34 mouse cellular contexts compared by ENCODE assay signal in the genomic region with DNA sequence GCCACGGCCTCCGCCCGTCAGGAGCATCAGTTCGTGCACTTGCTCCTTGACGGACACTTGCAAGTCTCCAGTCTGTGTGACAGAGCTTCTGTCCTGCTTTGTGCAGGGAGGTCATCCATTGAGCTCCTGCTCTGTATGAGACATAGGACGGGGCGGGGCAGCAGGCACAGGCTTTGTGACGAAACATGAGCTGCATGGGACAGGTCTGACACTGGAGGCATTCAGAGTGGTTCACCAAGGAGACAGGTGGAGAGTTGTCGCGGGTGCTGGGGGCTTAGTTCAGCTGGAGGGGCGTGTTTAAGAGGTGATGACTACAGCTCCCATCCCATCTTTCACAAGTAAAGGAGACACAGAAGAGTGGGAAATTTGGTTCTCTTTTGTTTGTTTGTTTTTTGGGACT. TPM values are rescaled to one million over a fixed set of nuclear protein-coding genes. Genes with fewer than 3 reads are reported as not detected.
"Had no signal": no experiment of that assay in that cellular context is flagged by ENCODE, and none has a peak within 500 bp of the region (broad histone marks: within the 10 kb centered on the region; RNA-seq: fewer than 3 reads in every experiment).

No protein-coding gene starts in this region.

- H3K4me3 ChIP-seq: left cerebral cortex, adult 2 months; limb, embryonic 10.5 days; limb, embryonic 12.5 days; limb, embryonic 13.5 days; limb, embryonic 15.5 days; liver, embryonic 12.5 days; liver, embryonic 13.5 days; liver, embryonic 15.5 days; lung, embryonic 15.5 days; megakaryocyte, embryonic 14.5 days; midbrain, embryonic 10.5 days; midbrain, embryonic 12.5 days; midbrain, embryonic 13.5 days; midbrain, embryonic 15.5 days; myocyte had no signal

- DNase-seq: left cerebral cortex, postnatal 4 days; liver; liver, embryonic 13.5 days; liver, postnatal 0 days; lung, adult 18-20 months; lung, adult 2 months; lung, embryonic 14.5 days; lung, postnatal 10 days; lung, postnatal 14 days; lung, postnatal 36 days; lung, postnatal 4 days; midbrain, embryonic 14.5 days had no signal

- H3K4me2 ChIP-seq: limb, embryonic 12.5 days; limb, embryonic 13.5 days; limb, embryonic 15.5 days; liver, embryonic 11.5 days; liver, embryonic 12.5 days; liver, embryonic 13.5 days; liver, embryonic 15.5 days; lung, embryonic 14.5 days; lung, embryonic 15.5 days; midbrain, embryonic 12.5 days; midbrain, embryonic 13.5 days; midbrain, embryonic 15.5 days had no signal

- H3K9me3 ChIP-seq: limb, embryonic 10.5 days; limb, embryonic 12.5 days; limb, embryonic 13.5 days; limb, embryonic 15.5 days; liver, embryonic 12.5 days; liver, embryonic 13.5 days; liver, embryonic 15.5 days; lung, embryonic 15.5 days; megakaryocyte, embryonic 14.5 days; midbrain, embryonic 10.5 days; midbrain, embryonic 12.5 days; midbrain, embryonic 13.5 days; midbrain, embryonic 15.5 days had no signal

- H3K27me3 ChIP-seq: limb, embryonic 12.5 days; limb, embryonic 13.5 days; limb, embryonic 15.5 days; liver, embryonic 12.5 days; liver, embryonic 13.5 days; liver, embryonic 15.5 days; lung, embryonic 15.5 days; megakaryocyte, embryonic 14.5 days; midbrain, embryonic 12.5 days; midbrain, embryonic 13.5 days; midbrain, embryonic 15.5 days had no signal

- H3K27ac ChIP-seq: left cerebral cortex, adult 2 months; limb, embryonic 10.5 days; limb, embryonic 12.5 days; limb, embryonic 13.5 days; limb, embryonic 15.5 days; liver, embryonic 12.5 days; liver, embryonic 13.5 days; liver, embryonic 14.5 days; liver, embryonic 15.5 days; lung, embryonic 15.5 days; macrophage; midbrain, embryonic 10.5 days; midbrain, embryonic 12.5 days; midbrain, embryonic 13.5 days; midbrain, embryonic 15.5 days had no signal

- ATAC-seq: liver, embryonic 12.5 days; liver, postnatal 0 days; lung, postnatal 0 days; midbrain, embryonic 13.5 days; midbrain, embryonic 15.5 days had no signal

- H3K4me1 ChIP-seq: limb, embryonic 10.5 days; limb, embryonic 12.5 days; limb, embryonic 13.5 days; limb, embryonic 15.5 days; lung, embryonic 15.5 days; midbrain, embryonic 10.5 days; midbrain, embryonic 12.5 days; midbrain, embryonic 13.5 days; midbrain, embryonic 15.5 days had no signal

- H3K9ac ChIP-seq: limb, embryonic 12.5 days; limb, embryonic 13.5 days; limb, embryonic 15.5 days; liver, embryonic 12.5 days; liver, embryonic 13.5 days; liver, embryonic 14.5 days; liver, embryonic 15.5 days; liver, postnatal 0 days; lung, embryonic 14.5 days; lung, embryonic 15.5 days; midbrain, embryonic 12.5 days; midbrain, embryonic 13.5 days; midbrain, embryonic 15.5 days had no signal

RNA-seq across cellular contexts. Expression of gene Tssk3, which starts 14.8 kb away (rescaled TPM):
- polyA plus RNA-seq: limb, embryonic 10.5 days; limb, embryonic 11.5 days; limb, embryonic 12.5 days; limb, embryonic 13.5 days; limb, embryonic 14.5 days; limb, embryonic 15.5 days; liver, adult 2 months; liver, embryonic 11.5 days; liver, embryonic 12.5 days; liver, embryonic 14.5 days; lung, embryonic 14.5 days; lung, embryonic 15.5 days; lung, embryonic 16.5 days; macrophage; midbrain, embryonic 10.5 days; midbrain, embryonic 12.5 days; myocyte had no signal

RNA-seq across cellular contexts. Expression of gene Fam229a, which starts 14.9 kb away (rescaled TPM):
- polyA plus RNA-seq: limb, embryonic 10.5 days; limb, embryonic 11.5 days; limb, embryonic 12.5 days; limb, embryonic 13.5 days; limb, embryonic 14.5 days; limb, embryonic 15.5 days; liver, embryonic 11.5 days; liver, embryonic 12.5 days; lung, embryonic 14.5 days; lung, embryonic 15.5 days; lung, embryonic 16.5 days; macrophage; midbrain, embryonic 10.5 days; midbrain, embryonic 12.5 days; midbrain, embryonic 13.5 days; midbrain, embryonic 14.5 days; midbrain, embryonic 15.5 days had no signal

RNA-seq across cellular contexts. Expression of gene Zbtb8b, which starts 35.4 kb away (rescaled TPM):
- polyA plus RNA-seq: liver, adult 2 months; macrophage had no signal
